Mouse (Mus musculus) induced T-regulatory cell, adult 2 months (primary cell): Measurements from ENCODE around the gene Ssxb5.
"Not testable (repeated sequence)": the region's sequence is repeated elsewhere in the genome, so short reads cannot be mapped to it uniquely, and the experiment has no call there.

Experiments used
- DNase-seq: peaks from one replicate; pipeline ENCODE4 v3.0.0-alpha.2; 2012; ENCODE audit warnings: low read depth

The Ssxb5 gene

DNA sequence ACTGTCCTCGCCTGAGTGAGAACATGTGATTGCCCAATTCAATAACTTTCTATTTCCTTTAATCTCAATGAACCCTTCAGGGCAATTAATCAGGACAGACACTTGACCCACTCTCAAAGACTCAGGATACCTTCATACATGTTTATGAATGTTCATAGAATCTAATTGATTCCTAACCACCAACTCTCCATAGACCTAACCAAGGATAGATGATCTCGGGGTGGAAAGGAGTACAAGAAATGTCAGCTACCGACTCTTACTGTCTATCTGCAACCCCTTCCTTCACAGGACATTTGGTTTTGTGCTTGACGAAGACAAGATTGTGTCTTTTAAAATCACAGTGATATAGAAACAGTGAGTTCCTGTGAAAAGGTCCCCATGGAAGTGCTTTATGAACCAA lies at the start of gene Ssxb5:
TSS of gene Ssxb5 (plus strand) at position 301 of the 400 bp plus-strand sequence.
- DNase-seq: not testable (repeated sequence)

DNA sequence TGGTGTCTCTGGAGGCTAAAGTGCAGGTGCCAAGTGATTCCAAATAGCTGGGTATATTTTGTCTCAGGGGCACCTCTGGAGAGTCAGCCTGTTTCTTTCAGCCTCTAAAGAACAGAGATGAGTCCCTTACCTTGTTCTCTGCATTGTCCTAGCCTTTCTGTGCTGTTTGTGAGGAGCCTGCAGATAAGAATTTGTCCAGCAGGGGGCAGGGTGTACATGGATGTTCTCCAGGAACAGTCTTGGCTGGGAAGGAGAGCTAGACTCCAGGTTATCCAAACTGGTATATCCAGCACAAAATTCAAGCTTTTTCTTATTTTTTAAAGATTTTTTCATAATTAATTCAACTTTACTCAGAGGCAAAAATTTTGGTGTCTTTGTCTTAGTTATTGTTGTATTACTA lies 28.6 kb downstream of the Ssxb5 start:
- peak; percentile 20 for DNase-seq

DNA sequence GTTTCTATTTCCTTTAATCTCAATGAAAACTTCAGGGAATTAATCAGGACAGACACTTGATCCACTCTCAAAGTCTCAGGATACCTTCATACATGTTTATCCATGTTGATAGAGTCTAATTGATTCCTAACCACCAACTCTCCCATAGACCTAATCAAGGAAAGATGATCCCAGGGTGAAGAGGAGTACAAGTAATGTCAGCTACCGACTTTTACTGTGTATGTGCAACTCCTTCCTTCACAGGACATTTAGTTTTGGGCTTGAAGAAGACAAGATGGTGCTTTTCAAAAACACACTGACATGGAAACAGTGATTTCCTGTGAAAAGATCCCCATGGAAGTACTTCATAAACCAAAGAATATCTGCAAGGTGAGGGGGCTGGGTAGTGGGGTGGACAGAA lies 40.2 kb downstream of the Ssxb5 start, which contains the start of gene Gm6592:
TSS of gene Gm6592 (plus strand) at position 301 of the 400 bp plus-strand sequence.
- DNase-seq: no peak

DNA sequence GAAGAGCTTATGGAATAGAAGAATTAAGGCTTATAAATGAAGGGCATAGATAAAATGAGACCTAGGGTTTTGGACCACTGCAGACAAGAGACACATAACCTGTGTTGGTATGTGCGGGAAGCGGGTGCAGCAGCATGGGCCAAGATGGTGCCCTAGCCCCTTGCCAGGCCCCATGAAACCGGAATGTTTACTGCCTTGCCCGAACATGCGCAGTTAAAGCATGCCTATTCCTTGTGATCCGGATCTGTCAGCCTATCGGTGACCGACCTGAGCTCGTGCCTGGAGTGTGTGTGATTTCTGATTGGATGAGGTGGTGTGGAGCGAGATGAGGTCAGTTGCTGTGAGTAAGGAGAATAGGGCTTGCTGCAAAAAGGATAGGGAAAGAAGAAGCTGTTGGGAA lies 49.0 kb downstream of the Ssxb5 start:
- no peak for DNase-seq
